Mouse (Mus musculus): ENCODE results near the gene Loxl3.

Loxl3 gene

GRCm38 (mm10) chr6:83033249-83034185 lies at the start of gene Loxl3, which contains the start of gene Dok1:
Gene Loxl3, plus strand, starts transcription at chr6:83034173.
Gene Dok1, minus strand, starts transcription at chr6:83033471.
- DNase-seq (ENCODE audit: low spot score) = peak; percentile 72

- no peak for DNase-seq (ENCODE audit: low spot score)
Observed at GRCm38 (mm10) chr6:82987411-82987971, 46.5 kb upstream of the Loxl3 start.

- DNase-seq (ENCODE audit: low spot score) = no peak
Observed at GRCm38 (mm10) chr6:82993696-82994095, 40.3 kb upstream of the Loxl3 start.

- DNase-seq (ENCODE audit: low spot score) = no peak
Observed at GRCm38 (mm10) chr6:82994372-82994771, 39.6 kb upstream of the Loxl3 start.

- DNase-seq (ENCODE audit: low spot score) = peak; percentile 89
Observed at GRCm38 (mm10) chr6:82996740-82997315, 37.1 kb upstream of the Loxl3 start.

- no peak for DNase-seq (ENCODE audit: low spot score)
Observed at GRCm38 (mm10) chr6:82997511-82998102, 36.4 kb upstream of the Loxl3 start.

GRCm38 (mm10) chr6:82998326-82998725 lies 35.6 kb upstream of the Loxl3 start:
- no peak for DNase-seq (ENCODE audit: low spot score)

GRCm38 (mm10) chr6:82999986-83000385 lies 34.0 kb upstream of the Loxl3 start:
- no peak for DNase-seq (ENCODE audit: low spot score)

- no peak for DNase-seq (ENCODE audit: low spot score)
Observed at GRCm38 (mm10) chr6:83003082-83003481, 30.9 kb upstream of the Loxl3 start.

GRCm38 (mm10) chr6:83003850-83004249 lies 30.1 kb upstream of the Loxl3 start:
- no peak for DNase-seq (ENCODE audit: low spot score)

GRCm38 (mm10) chr6:83004309-83004708 lies 29.7 kb upstream of the Loxl3 start:
- DNase-seq (ENCODE audit: low spot score) = no peak

GRCm38 (mm10) chr6:83004872-83005271 lies 29.1 kb upstream of the Loxl3 start:
- no peak for DNase-seq (ENCODE audit: low spot score)

- no peak for DNase-seq (ENCODE audit: low spot score)
Observed at GRCm38 (mm10) chr6:83005444-83006011, 28.4 kb upstream of the Loxl3 start.

- DNase-seq (ENCODE audit: low spot score) = no peak
Observed at GRCm38 (mm10) chr6:83006114-83006513, 27.9 kb upstream of the Loxl3 start.

GRCm38 (mm10) chr6:83008659-83009058 lies 25.3 kb upstream of the Loxl3 start:
- DNase-seq (ENCODE audit: low spot score) = no peak

GRCm38 (mm10) chr6:83010010-83010409 lies 24.0 kb upstream of the Loxl3 start:
- no peak for DNase-seq (ENCODE audit: low spot score)

- no peak for DNase-seq (ENCODE audit: low spot score)
Observed at GRCm38 (mm10) chr6:83011255-83011654, 22.7 kb upstream of the Loxl3 start.

GRCm38 (mm10) chr6:83011756-83012155 lies 22.2 kb upstream of the Loxl3 start:
- DNase-seq (ENCODE audit: low spot score) = no peak

- no peak for DNase-seq (ENCODE audit: low spot score)
Observed at GRCm38 (mm10) chr6:83013444-83013843, 20.5 kb upstream of the Loxl3 start.

GRCm38 (mm10) chr6:83014482-83015466 lies 19.2 kb upstream of the Loxl3 start:
- peak; percentile 73 for DNase-seq (ENCODE audit: low spot score)

- no peak for DNase-seq (ENCODE audit: low spot score)
Observed at GRCm38 (mm10) chr6:83015749-83016148, 18.2 kb upstream of the Loxl3 start.

Data from spleen, adult 12 weeks (tissue).